Mouse (Mus musculus): ENCODE data around the gene Pop7. TPM values are rescaled to one million over a fixed set of nuclear protein-coding genes. Genes with fewer than 3 reads are reported as not detected.

Pop7 gene
- total RNA-seq (2021), result 10 to 100 TPM; 32.9 to 37.1 TPM
- long read RNA-seq, experiment 1, transcript Pop7-201 (2 exons, 881 nt), result major isoform, 18 of 20 reads
- long read RNA-seq, experiment 1, partial matches to known transcripts, result 0 of 20 reads
- long read RNA-seq, experiment 1, other reads (novel, unspliced or antisense), result 0 of 20 reads
- long read RNA-seq, experiment 2, transcript Pop7-201 (2 exons, 881 nt), result major isoform, 28 of 42 reads
- long read RNA-seq, experiment 2, transcript Pop7-202 (1 exons, 988 nt), result minor isoform, 13 of 42 reads
- long read RNA-seq, experiment 2, partial matches to known transcripts, result 0 of 42 reads
- long read RNA-seq, experiment 2, other reads (novel, unspliced or antisense), result 1 of 42 reads

DNA sequence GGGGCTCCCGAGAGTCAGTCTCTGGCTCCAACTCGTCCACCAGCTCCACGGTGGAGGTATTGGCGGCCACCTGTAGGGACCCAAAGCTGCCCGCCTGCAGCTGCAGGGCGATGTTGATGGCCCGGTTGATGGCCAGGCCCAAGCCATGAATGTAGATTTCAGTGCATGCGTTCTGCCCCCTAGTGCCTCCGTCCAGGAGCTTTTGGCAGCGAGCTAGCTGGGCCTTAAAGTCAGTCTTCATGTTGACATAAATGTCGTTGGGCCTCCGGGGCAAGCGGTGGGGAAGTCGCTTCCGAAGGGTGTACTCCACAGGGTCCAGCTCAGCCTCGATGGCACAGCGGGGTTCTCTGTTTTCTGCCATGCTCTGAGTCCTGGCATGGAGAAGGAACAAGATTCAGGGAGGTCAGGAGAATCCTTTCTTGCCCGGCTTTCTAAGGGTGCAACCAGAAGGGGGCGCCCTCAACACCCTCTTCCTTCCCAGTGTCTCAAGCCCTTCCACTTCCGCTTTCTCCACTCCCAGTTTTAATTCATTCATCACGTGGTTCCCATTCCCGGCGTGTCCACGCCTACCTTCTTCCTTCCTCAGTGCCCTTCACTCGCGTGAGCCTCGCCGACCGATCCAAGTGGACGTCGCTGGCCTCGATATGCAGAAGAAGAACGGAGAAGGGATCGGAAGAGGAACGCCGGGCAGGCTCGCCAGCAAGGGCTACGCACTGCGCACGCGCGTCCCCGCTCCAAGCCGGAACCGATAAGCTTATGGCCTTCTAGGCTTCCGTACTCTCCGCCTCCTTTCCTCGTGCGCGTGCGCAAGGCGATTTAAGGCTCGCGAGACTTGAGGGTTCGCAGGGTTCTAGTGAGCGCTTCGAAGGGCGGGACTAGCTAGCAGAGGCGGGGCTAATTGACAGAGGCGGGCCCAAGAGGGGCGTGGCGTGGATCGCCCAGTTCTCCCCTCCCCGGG is at the start of gene Pop7:
Gene Pop7 (minus strand): TSS at position 810 of the 958 bp plus-strand sequence.
- DNase-seq (ENCODE audit: low spot score in 2 of 2), result peak; percentile 100

DNA sequence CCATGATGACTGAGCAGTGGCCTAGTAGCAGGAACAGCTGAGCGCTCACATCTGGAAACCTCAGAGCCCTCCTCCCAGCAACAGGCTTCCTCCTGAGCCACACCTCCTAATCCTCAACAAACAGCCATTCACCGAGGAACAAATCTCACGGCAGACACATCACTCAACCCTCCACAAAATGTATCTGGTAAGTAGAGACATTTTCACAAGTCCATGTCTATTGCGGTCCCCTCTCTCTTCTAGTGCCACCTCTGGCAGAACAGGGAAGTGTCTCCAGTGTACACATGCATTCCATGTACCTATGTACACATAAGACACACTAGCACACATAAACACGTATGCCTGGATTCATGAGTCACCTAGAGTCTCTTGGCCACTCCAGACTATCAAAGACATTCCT is 48.8 kb upstream of the Pop7 start:
- no peak for DNase-seq (ENCODE audit: low spot score in 2 of 2)

DNA sequence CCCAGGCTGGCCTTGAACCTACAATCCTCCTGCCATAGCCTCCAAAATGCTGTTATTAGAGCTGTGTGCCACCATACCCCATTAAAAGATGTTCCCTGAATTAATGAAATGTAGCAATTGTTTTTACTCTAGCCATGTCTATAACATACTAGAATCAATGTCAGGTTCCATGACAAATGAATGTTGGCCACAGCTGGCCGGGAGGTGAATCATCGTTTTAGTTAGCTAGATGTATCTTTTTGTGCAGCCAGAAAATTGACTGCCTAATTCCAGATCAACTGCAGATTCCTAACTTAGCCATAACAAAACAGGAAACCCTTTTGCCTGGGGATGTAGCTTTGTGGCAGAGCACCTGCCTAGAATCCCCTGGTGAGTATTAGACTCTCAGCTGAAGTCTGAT is 47.5 kb upstream of the Pop7 start:
- no peak for DNase-seq (ENCODE audit: low spot score in 2 of 2)

DNA sequence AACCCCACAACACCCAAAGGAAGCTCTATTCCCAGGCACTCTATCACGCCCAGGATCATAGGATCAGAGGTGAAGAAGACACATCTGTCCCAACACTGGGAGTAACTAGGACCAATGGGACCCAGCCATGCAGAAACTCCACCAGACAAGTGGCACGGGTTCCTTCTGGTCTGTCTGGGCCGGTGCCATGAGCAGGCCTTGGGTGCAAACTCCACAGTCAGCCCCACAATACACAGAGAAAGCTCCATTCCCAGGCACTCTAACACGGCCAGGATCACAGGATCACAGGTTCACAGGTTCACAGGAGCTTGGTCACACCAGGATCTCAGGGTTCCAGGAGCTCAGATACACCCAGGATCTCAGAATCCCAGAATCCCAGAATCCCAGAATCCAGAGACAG is 43.3 kb upstream of the Pop7 start:
- no peak for DNase-seq (ENCODE audit: low spot score in 2 of 2)

DNA sequence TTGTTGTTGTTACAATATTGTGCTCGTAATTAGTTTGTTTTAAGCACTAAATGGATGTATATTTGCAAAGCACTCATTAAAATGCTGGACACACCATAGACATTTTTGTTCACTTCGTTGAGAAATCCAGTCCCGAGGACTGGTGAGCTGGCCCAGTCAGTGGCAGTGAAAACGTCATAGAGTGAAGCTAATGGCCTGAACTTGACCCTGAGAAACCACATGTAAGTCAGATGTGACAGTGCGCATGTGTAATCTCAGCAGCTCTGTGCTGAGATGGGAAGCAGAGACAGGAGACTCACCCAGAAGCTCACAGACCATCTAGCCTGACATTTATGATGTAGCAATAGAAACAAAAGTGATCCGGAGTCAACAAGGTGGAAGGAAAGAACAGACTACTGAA is 42.6 kb upstream of the Pop7 start:
- DNase-seq (ENCODE audit: low spot score in 2 of 2), result no peak

DNA sequence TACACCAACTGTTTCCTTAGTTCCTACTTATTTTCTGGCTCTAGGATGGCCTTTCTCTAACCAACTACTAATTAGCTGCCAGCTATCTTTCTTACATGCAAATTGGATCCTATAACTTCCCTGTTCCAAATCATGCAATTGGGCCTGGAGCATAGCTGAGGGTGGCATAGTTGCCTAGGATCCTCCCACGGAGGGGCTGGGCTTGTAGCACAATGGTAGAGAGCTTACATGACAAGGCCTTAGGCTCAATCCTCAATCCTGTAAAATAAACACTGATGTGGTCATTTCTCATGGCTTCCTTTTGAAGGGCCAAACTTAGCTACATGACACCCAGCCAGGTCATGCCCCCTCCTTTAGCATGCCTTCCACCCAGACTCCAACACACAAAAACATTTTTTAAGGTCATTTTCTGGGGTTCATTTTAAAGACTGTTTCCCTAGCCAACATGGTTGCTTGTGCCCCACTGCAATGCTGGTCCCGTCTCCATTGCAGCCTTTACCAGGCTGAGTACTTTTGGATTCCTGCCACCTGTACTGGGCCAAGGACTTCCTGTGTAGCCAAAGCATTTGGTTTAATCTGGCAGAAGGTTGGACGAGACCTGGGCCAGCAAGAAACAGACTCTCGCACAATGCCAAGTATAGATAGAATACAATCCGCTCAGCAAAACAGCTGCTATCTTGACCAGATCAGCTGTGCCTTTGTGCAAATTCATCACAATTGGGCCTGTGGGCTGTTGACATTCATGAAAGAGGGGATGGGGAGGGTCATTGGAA is 39.6 kb upstream of the Pop7 start:
- DNase-seq (ENCODE audit: low spot score in 2 of 2), result peak in 1 of 2 experiments; percentile 59

DNA sequence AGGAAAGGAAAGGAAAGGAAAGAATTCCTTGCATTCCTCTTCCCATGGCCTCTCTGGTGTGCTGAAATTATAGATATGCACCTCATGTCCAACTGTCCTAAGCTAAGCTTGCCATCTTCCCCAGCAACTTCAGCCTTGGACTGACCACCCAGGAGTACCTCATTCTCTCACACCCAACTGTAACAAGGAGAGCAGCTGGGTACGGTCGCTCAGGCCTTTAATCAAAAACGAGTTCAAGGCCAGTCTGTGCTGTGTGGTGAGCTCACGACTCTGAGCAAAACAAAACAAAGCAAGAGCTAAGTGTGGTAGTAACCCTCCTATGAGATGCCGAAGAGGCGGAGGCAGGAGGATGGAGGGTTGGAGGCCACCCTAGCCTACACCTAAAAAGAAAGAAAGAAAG is 38.7 kb upstream of the Pop7 start:
- no peak for DNase-seq (ENCODE audit: low spot score in 2 of 2)

DNA sequence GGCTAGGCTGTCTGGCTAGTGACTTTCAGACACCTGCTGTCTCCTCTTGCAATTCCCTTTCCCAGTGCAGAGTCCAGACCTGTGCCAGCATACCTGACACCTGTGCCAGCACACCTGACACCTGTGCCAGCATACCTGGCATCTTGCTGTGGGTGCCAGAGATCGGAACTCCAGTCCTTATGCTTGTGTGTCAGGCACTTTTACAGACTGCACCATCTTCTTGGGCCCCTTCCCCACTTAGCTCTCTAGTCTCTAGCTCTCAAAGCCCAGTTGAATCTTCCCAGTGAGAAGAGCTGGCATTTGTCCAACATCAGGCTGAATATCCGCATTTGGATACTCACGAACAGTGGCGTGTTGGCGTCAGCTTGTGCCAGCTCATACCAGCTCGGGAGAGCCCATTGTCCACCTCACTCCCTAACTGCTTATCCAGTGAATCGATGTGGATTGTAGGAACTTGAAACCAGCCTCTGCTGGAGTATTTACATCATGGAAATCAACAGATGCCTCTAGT is 37.0 kb upstream of the Pop7 start:
- DNase-seq (ENCODE audit: low spot score in 2 of 2), result peak in 1 of 2 experiments; percentile 63

DNA sequence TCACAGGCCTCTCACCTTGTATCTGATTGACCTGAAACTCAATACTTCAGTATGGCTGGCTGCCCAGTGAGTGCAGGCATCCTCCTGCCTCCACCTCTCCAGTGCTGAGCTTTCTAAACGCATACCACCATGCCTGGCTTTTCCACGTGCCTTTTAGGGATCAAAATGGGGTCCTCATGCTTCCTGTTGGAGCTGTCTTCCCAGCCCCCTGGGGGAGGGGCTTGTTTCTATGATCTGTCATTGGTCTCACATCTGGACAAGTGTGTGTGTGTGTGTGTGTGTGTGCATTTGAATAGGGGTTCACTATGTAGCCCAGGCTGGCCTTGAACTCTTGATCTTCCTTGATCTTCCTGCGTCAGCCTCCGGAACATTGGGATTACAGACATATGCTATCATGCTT is 35.1 kb upstream of the Pop7 start:
- DNase-seq (ENCODE audit: low spot score in 2 of 2), result no peak

DNA sequence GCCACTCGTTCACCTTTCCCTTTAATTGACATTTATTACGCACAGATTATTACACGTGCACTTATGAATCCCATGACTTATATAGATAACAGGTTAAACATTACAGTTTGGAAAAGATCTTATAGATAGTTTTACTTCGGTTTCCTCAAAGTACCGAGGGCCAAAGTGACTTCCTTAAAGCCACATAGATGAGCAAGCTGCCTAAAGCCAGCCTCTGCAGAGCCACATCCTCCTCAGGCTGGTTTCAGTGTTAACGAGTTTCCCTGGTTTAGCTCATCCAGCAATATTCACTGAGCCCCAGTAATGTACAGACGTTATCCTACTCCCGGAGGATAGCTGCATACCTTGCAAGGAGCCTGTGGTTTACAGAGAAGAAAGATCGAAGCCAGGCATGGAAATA is 33.0 kb upstream of the Pop7 start:
- no peak for DNase-seq (ENCODE audit: low spot score in 2 of 2)

DNA sequence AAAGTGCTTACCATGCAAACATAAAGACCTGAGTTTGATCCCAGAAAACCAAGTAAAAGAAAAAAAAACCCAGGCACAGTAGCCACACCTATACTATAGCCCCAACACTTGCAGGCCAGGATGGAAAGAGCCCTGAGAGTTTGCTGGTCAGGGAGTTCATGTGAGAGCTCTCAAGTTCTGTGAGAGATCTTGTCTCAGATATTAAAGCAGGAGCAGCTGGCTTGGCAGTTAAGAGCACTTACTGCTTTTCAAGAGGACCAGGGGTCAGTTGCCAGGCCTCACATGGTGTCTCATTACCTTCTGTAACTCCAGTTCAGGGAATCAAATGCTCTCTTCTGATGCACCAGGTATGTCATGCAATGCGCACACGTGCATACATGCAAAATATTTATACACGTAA is 32.4 kb upstream of the Pop7 start:
- DNase-seq (ENCODE audit: low spot score in 2 of 2), result no peak

DNA sequence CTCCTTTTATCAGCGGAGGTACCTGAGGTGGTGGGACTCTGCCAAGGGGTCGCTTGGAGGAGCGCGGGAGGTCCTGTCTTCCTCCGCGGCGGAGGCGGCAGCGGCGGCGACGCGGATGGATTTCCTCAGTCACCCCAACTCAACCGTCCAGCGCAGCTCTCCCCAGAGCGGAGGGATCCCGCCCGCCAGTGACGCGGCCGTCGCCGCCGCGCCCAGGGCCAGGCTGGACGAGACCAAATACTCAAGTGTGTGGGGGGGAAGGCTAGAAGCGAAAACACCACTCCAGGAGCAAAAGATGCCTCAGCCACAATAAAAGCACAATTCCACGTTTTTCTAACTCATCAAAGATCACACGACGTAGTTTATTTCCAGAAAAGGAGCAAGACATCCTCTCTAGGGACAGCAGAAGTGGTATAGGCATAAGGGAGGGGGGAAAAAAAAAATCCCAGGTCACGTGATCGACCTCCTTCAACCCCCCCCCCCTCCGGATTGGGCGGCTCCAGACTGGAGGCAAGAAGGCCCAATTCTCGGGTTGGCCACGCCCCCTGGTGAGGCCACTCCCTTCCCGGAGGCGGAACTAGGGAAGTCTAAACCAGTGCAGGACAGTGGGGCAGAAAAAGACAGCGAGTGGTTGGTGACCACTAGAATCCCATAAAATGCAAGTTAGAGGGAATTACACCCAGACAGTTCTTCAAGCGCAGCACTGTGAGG is 31.0 kb upstream of the Pop7 start, which contains the start of the genes Epo and Gnb2:
Gene Epo (minus strand): TSS at position 126 of the 711 bp plus-strand sequence.
Gene Gnb2 (minus strand): TSS at position 394 of the 711 bp plus-strand sequence.
- DNase-seq (ENCODE audit: low spot score in 2 of 2), result peak; percentile 98 to 99

DNA sequence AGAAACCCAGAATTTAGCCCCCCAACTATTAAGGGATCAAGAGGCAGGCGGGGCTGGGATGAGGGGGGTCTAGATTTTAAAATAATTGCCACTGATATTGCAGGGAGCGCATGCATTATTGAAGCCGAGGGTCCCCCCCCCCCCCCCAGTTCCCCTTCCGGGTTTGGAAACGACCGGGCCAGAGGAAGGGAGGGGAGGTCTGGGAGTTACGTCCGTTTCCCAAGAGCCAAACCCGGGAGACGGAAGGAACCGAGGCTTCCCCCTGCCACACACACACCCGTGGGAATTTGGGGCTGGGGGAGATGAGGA is 30.4 kb upstream of the Pop7 start:
- DNase-seq (ENCODE audit: low spot score in 2 of 2), result no peak

DNA sequence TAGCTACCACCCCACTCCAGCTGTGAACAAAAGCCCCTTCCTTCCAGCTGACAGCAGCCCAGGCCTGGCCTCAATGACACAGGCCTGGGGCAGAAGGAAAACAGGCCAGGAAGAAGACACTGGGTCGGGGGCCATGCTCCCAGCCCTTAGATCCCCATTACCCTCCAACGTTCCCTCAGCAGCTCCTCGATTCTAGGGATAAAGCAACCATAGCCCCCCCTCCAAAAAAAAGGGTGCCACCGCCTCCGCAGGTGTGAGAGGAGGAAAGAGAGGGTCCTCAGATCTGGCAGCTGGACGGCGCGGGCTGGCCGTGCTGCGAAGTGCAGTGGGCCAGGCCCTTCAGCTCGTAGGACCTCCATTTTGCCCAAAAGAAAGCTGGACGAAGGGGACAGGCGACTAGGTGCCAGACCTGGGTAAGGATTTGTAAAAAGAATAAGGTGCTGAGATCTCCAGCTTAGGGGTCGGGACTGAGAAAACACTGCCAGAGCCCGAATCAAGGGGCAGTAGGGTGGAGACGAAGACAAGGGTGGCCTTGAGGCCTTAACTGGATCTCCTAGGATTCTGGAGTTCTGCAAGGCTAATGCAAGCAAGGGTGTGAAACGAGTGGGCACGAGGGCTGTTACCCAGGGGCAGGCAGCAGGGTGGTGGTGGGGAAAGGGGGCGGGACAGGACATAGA is 30.0 kb upstream of the Pop7 start:
- DNase-seq (ENCODE audit: low spot score in 2 of 2), result peak; percentile 41 to 62

DNA sequence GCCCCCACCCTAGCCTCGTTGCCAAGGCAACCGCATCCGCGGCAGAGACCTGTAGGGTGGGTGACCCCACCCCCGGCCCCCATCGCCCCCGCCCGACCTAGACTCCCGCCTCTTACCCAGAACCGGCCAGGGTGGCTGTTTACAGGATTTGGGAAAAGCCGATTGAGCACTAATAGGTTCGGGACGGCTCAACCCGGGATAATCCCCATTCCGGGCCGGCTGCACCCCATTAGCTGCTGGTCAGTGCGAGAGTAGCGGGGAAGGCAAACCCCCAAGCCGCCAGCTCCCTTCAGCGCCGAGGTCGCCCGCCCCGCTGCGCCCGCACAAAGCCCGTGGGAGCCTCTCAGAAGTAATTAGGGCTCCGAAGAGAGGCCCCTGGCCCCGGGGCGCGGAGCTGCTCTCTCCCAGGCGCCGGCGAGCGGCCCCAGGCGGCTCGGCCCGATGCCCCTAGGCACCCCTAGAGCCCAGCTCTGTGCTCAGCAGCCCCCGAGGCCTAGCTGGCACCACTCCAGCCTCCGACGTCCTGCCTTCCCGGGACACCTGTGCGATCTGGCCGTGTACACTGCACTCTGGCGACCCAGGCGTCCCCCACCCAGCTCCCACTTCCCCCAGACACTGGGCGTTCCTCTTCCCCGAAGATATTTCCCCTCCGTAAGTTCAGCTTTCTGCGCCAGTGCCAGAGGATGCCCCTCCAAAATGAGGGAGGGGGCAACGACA is 29.3 kb upstream of the Pop7 start:
- peak; percentile 55 to 73 for DNase-seq (ENCODE audit: low spot score in 2 of 2)

DNA sequence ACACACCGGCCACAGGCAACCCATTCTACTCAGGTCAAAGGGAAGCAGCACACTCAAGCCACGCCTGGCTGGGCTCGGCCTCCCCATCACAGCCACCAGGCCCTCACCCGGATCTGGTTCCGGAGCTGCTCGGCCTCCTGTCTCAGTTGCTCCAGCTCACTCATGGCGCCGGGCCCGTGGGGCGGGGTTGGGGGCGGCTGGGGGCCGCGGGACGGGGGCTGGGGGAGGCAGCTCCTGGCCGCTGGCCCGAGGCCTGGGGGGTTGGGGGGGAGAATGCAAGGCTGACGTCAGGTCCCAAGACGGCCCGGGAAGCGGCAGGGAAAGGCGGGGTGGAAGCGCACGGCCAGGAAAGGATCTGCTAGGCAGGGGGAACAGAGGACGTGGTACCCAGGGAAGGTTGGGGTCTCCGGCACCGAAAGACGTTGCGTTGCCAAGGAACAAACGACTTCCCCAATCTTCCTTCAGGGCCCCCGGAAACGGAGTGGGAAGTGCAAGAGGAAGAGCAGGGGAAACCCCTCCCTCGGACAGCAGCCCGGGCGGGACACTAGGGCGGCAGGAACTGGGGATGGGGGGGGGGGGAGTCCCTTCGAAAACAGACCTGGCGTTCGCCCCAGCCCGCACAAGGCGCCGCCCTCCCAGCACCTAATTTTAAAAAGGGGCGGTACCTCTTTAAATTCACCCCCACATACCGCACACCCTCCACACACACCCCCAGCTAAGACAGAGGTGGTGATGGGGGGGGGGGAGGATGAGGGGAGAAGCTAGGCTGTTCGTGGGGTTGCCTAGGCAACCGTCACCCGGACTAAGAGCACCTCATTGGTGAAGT is 28.5 kb upstream of the Pop7 start:
- DNase-seq (ENCODE audit: low spot score in 2 of 2), result peak; percentile 56 to 83

DNA sequence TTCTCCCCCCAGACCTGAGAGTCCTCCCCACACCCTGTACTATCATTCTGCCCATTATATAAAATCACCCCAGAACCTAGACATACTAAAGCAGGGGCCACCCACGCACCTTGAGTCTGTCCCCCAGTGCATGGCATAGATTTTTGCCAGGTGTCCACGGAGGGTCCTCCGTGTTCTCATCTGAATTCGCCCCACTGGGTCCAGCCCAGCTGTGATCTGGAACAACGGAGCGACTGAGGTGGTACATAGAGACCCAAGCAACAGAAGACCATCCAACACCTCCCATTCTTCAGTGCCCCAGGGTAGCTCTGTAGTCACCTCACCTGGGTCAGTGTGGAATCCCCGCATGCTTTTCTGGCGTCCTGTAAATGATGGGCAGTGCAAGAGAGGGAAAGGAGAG is 27.8 kb upstream of the Pop7 start:
- DNase-seq (ENCODE audit: low spot score in 2 of 2), result no peak

DNA sequence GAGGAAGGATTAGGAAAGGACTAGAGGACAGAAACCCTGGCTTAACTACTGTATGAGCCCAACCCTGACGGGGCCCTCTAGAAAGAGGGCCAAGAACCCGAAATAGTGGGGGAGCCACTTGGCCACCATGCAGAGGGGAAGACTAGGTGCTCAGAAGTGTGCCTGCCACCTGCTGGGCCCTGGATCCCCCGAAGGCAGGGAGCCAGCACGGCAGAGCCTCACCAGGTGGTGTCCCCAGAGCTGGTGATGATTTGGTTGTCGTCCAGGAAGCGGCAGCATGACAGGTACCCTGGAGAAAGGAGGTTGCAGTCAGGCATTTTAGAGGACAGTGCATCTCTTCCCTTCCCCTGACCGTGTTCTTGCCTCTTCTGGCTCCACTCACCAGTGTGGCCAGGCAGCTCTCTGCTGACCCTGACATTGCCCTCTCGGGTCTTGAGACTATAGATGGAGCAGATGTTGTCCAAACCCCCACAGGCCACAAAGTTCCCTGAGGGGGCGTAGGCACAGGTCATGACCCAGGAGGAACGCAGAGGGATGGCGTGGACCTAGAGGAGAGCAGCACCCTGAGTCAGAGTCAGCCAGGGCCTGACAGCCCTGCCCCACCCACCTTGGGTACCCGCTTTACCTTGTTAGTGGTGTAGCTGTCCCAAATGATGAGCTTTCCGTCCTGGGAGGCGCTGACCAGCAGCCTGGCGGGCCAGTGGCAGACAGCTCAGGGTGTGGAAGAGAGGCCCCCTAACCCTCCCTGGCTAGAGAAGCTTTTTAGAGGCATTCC is 27.1 kb upstream of the Pop7 start:
- DNase-seq (ENCODE audit: low spot score in 2 of 2), result no peak
